Mouse (Mus musculus) olfactory bulb, adult 2 months (tissue): ENCODE measurements at regions not wholly inside any gene's neighbourhood (a gene's known extent, or its start where the extent isn't known, plus 50 kb on each side); places are given as distances from the start of the nearest gene placed in this dataset.

Experiments used
- CTCF ChIP-seq: fragments of 200-500 bp; IDR thresholded peaks from 2 replicates; pipeline ENCODE4 v1.5.1; 2012; ENCODE audit warnings: low read depth, mild to moderate bottlenecking, low read length, moderate library complexity; ENCODE audit not compliant: insufficient read depth
- POLR2A ChIP-seq: fragments of 200-500 bp; IDR thresholded peaks from 2 replicates; pipeline ENCODE4 v1.6.1; 2012; ENCODE audit warnings: mild to moderate bottlenecking, low read depth, low read length, moderate library complexity; ENCODE audit not compliant: insufficient read depth

DNA sequence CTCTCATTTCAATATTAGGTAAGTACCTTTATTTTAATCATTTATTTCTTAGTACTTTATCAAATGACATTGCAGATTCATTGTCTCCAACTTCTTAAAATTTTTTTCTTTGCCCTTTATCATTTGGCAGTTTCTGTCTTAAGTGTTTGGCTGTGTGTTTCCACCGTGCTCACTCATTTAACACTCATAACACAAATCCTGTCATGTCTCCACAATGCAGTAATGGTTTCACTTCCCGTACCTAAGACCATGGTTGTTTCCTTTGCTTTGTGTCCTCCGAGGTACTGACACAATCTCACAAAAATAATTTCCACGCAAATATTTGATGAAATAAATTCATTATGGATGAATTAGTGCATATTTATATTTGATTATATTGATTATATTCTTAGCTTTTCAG lies 311.0 kb upstream of the Fbxo33 start:
- TF ChIP-seq CTCF (no peak), POLR2A (no peak)
